Mouse (Mus musculus) forebrain, embryonic 11.5 days (tissue): ENCODE results near the gene Ndel1. TPM values are rescaled to one million over a fixed set of nuclear protein-coding genes. Genes with fewer than 3 reads are reported as not detected.

ENCODE experiments used
- polyA plus RNA-seq: library from polyadenylated mRNA; unstranded; fragments of >200 nt; fragmentation: Nextera tagmentation; extraction: Ambion mirVana; gene quantifications from 2 replicates; pipeline ENCODE4 v1.2.1, GENCODE M21; 2014

The Ndel1 gene
- polyA plus RNA-seq, 1 experiment from 2014 or later: 46.9 TPM

Other genes with a start within 250 kb of the Ndel1 start
- 163 and 165 TPM in 2 replicates for gene Myh10, start 180.3 kb downstream of the Ndel1 start, polyA plus RNA-seq
- gene Rnf222, start 16.7 kb upstream of the Ndel1 start, polyA plus RNA-seq: not detected in 2 replicates
- 825 and 852 TPM in 2 replicates for gene Rpl26, start 29.7 kb upstream of the Ndel1 start, polyA plus RNA-seq
- gene Odf4, start 55.2 kb upstream of the Ndel1 start, polyA plus RNA-seq: not detected in 2 replicates
- 5.2 and 6.1 TPM in 2 replicates for gene Arhgef15, start 85.6 kb upstream of the Ndel1 start, polyA plus RNA-seq
- 1.6 and 2.4 TPM in 2 replicates for gene Slc25a35, start 96.3 kb upstream of the Ndel1 start, polyA plus RNA-seq
- 64.8 and 67.8 TPM in 2 replicates for gene Rangrf, start 103.3 kb upstream of the Ndel1 start, polyA plus RNA-seq
- 48.2 and 55.8 TPM in 2 replicates for gene Pfas, start 136.6 kb upstream of the Ndel1 start, polyA plus RNA-seq
- gene Ctc1, start 144.1 kb upstream of the Ndel1 start, polyA plus RNA-seq: 94.0 and 95.7 TPM in 2 replicates
- 199 and 209 TPM in 2 replicates for gene Aurkb, start 173.8 kb upstream of the Ndel1 start, polyA plus RNA-seq
- 7.9 and 9.2 TPM in 2 replicates for gene Borcs6, start 187.9 kb upstream of the Ndel1 start, polyA plus RNA-seq
- gene Tmem107, start 198.9 kb upstream of the Ndel1 start, polyA plus RNA-seq: 60.3 and 60.6 TPM in 2 replicates
- gene Vamp2, start 216.6 kb upstream of the Ndel1 start, polyA plus RNA-seq: 95.9 and 98.4 TPM in 2 replicates
- gene Per1, start 223.4 kb upstream of the Ndel1 start, polyA plus RNA-seq: 8.2 and 10.0 TPM in 2 replicates
- 0.11 and 0.24 TPM in 2 replicates for gene Hes7, start 248.5 kb upstream of the Ndel1 start, polyA plus RNA-seq